Mouse (Mus musculus) C2C12 (cell line): Measurements from ENCODE around the gene Sh2d6.

ENCODE experiments used
- CEBPB ChIP-seq: IDR thresholded peaks from one replicate; pipeline ENCODE4 v1.6.1; 2011; ENCODE audit warnings: low read depth, mild to moderate bottlenecking, control low read depth, moderate library complexity
- CTCF ChIP-seq: IDR thresholded peaks from one replicate; pipeline ENCODE4 v1.5.1; 2011; ENCODE audit not compliant: control insufficient read depth, insufficient read depth, insufficient read length
- MAX ChIP-seq: IDR thresholded peaks from one replicate; pipeline ENCODE4 v1.6.1; 2011; ENCODE audit warnings: mild to moderate bottlenecking, control low read depth
- USF1 ChIP-seq: IDR thresholded peaks from one replicate; pipeline ENCODE4 v1.6.1; 2011; ENCODE audit warnings: low read depth, mild to moderate bottlenecking, control low read depth, moderate library complexity

DNA sequence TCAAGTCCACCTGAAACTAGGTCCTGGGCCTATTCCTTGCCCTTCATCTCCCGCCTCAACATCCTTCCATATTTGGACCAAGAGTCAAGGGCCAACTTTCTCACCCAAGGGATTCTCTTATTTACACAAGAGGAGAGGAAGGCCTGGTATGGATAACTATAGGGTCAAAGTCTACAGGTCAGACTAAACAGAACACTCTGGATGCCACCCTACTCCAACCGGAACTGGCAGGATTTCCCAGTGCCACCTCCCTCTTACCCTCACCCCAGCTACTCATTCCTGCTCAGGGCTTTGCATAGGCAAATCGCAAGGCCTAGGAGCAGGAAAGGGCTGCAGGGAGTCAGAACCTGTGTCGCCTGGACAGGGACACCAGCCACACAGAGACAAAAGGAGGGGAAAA, 1.7 kb upstream of the Sh2d6 start:
- TF ChIP-seq MAX (no peak), CTCF (no peak), USF1 (no peak), CEBPB (no peak)
